Mouse (Mus musculus) midbrain, embryonic 16.5 days (tissue): Measurements from ENCODE around the gene 5730455P16Rik. TPM values are rescaled to one million over a fixed set of nuclear protein-coding genes. Genes with fewer than 3 reads are reported as not detected.
"Not testable (repeated sequence)": the region's sequence is repeated elsewhere in the genome, so short reads cannot be mapped to it uniquely, and the experiment has no call there.

Source experiments
- ATAC-seq: fragments of 200-750 bp; cut with Nextera tagmentation; 2 replicates; pipeline ENCODE4 v1.8.0; 2017; ENCODE audit warnings: moderate TSS enrichment
- H3K27ac ChIP-seq: fragments of 300-500 bp; sonication (generic); 2 replicates; pipeline ENCODE4 v1.5.1; 2014; ENCODE audit warnings: mild to moderate bottlenecking, low read length, mixed read lengths
- H3K27me3 ChIP-seq: fragments of 300-500 bp; sonication (generic); 2 replicates; pipeline ENCODE4 v1.6.1; 2014; ENCODE audit warnings: low read depth, low read length, mixed read lengths; ENCODE audit not compliant: control insufficient read depth, insufficient read depth
- H3K36me3 ChIP-seq: fragments of 300-500 bp; sonication (generic); 2 replicates; pipeline ENCODE4 v1.6.1; 2014; ENCODE audit warnings: mild to moderate bottlenecking, low read length, moderate library complexity, mixed read lengths; ENCODE audit not compliant: control insufficient read depth, insufficient read depth
- H3K4me1 ChIP-seq: fragments of 300-500 bp; sonication (generic); 2 replicates; pipeline ENCODE4 v1.6.1; 2014; ENCODE audit warnings: mild to moderate bottlenecking, low read length, mixed read lengths; ENCODE audit not compliant: control insufficient read depth, insufficient read depth
- H3K4me2 ChIP-seq: fragments of 300-500 bp; sonication (generic); 2 replicates; pipeline ENCODE4 v1.6.1; 2014; ENCODE audit warnings: mild to moderate bottlenecking, low read length, mixed read lengths
- H3K4me3 ChIP-seq: fragments of 300-500 bp; sonication (generic); 2 replicates; pipeline ENCODE4 v1.5.1; 2014; ENCODE audit warnings: low read depth, mild to moderate bottlenecking, low read length, moderate library complexity, mixed read lengths
- H3K9ac ChIP-seq: fragments of 300-500 bp; sonication (generic); 2 replicates; pipeline ENCODE4 v1.6.1; 2014; ENCODE audit warnings: low read depth, low read length, mixed read lengths
- H3K9me3 ChIP-seq: fragments of 300-500 bp; sonication (generic); replicated peaks from 2 replicates; pipeline ENCODE4 v1.6.1; 2014; ENCODE audit warnings: mild to moderate bottlenecking, low read length, mixed read lengths; ENCODE audit not compliant: control insufficient read depth, poor library complexity, severe bottlenecking
- WGBS: fragments of 180-500 bp; shearing (Covaris S2); extraction: QIAGEN DNeasy Blood & Tissue Kit; methylation state at CpG from one replicate; pipeline ENCODE4 v1.1.7; 2014; 5-methylcytosine and 5-hydroxymethylcytosine counted together
- polyA plus RNA-seq: library from polyadenylated mRNA; unstranded; fragments of >200 nt; fragmentation: Nextera tagmentation; extraction: Ambion mirVana; gene quantifications from 2 replicates; pipeline ENCODE4 v1.2.1, GENCODE M21; 2015

5730455P16Rik gene
- 38.1 and 39.4 TPM in 2 replicates for polyA plus RNA-seq

- 1% methylated on average over 29 of the region's 43 CpGs for WGBS
- peaks cover 13% of the 10 kb centered on the region for H3K4me1 ChIP-seq
- ATAC-seq: peak; percentile 83
Observed at GRCm38 (mm10) chr11:80377712-80378451, at the start of gene 5730455P16Rik. 5730455P16Rik (minus strand) TSS chr11:80378034.

GRCm38 (mm10) chr11:80426029-80426813, 48.4 kb upstream of the 5730455P16Rik start:
- H3K9ac ChIP-seq, ATAC-seq, H3K4me3 ChIP-seq, H3K9me3 ChIP-seq, H3K4me2 ChIP-seq, H3K27me3 ChIP-seq, H3K27ac ChIP-seq, H3K36me3 ChIP-seq: not testable (repeated sequence)
- WGBS: 87% methylated on average over 16 of the region's 16 CpGs
- H3K4me1 ChIP-seq: peaks cover 15% of the 10 kb centered on the region

More at GRCm38 (mm10) chr11:80377712-80378451, at the start of gene 5730455P16Rik:
- H3K27ac ChIP-seq: peak within 1 kb of the TSS; percentile 93
- peak within 1 kb of the TSS; percentile 71 for H3K4me2 ChIP-seq
- H3K27me3 ChIP-seq: no peaks in the 10 kb centered on the region
- H3K9ac ChIP-seq: peak within 1 kb of the TSS; percentile 100
- H3K36me3 ChIP-seq: 0 out of 2 replicates have a peak, but pooled peaks cover 10% of the 10 kb centered on the region
- H3K4me3 ChIP-seq: peak within 1 kb of the TSS; percentile 87
- H3K9me3 ChIP-seq: no peaks in the 10 kb centered on the region

DNA sequence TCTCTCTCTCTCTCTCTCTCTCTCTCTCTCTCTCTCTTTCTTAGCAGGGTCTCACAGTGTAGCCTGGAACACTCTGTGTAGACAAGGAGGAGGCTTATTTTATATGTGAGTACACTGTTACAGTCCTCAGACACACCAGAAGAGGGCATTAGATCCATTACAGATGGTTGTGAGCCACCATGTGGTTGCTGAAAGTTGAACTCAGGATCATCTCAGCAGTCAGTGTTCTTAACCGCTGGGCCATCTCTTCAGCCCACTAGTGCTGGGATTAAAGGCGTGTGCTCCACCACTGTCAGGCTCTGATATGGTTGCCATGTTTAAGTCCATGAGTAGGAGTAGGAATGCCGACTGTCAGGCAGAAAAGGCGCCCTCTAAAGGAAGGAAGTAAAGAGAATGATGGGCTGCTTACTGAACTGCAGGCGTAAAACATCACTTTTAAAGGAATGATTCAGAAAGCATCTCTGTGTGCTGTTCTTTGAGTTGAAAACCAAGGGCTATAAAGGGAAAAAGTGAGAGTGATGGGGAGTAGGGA, 47.5 kb upstream of the 5730455P16Rik start:
- ATAC-seq: no peak
- Histone ChIP-seq H3K27ac (no peak overlapping the region), H3K4me1 (peaks cover 13% of the 10 kb centered on the region), H3K9me3 (no peaks in the 10 kb centered on the region), H3K4me2 (no peak overlapping the region), H3K27me3 (no peaks in the 10 kb centered on the region), H3K9ac (no peak overlapping the region), H3K36me3 (no peaks in the 10 kb centered on the region), H3K4me3 (no peak overlapping the region)
- WGBS: 59% methylated on average over 5 of the region's 5 CpGs

DNA sequence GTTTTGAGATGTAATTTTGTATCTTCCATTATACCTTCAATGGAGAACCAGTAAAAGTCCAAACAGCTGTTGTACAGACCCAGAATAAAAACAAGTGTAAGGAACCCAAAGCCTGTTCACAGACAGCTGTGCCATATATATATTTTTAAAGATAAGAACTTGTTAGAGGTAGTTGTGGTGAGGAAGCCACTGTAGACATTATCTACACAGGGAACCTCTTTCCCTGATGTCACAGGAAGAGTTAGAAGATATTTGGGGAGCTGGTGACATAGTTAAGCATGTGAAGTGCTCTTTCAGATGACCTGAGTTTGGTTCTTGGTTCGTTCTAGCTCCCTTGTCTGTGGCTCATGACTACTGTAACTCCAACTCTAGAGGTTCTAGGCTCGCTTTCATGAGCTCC, 46.9 kb upstream of the 5730455P16Rik start:
- H3K4me3 ChIP-seq: no peak overlapping the region
- no peak overlapping the region for H3K9ac ChIP-seq
- ATAC-seq: no peak
- H3K4me1 ChIP-seq: peaks cover 9% of the 10 kb centered on the region
- no peak overlapping the region for H3K27ac ChIP-seq
- H3K9me3 ChIP-seq: no peaks in the 10 kb centered on the region
- H3K36me3 ChIP-seq: no peaks in the 10 kb centered on the region
- H3K27me3 ChIP-seq: no peaks in the 10 kb centered on the region
- no peak overlapping the region for H3K4me2 ChIP-seq
- WGBS: 80% methylated on average over 2 of the region's 2 CpGs

DNA sequence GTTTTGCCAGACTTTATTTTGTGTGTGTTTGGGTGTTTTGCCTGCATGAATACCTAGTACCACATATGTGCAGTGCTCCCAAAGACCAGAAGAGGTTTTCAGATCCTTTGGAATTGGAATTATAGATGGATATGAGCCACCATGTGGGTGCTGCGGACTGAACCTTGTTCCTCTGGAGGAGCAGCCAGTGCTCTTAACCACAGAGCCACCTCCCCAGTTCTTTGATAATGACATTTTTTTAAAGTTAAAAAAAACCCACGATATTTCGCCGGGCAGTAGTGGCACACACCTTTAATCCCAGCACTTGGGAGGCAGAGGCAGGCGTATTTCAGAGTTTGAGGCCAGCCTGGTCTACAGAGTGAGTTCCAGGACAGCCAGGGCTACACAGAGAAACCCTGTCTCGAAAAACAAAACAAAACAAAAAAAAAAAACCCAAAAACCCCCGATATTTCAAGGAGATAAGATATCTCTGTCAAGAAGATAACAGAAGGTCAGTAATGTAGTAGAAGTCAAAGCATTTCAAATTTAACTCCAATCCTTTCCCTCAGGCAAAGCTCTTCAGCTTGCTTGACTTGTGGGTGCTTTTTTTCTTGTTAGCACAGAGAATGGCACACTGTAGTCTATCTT, 43.7 kb upstream of the 5730455P16Rik start:
- Histone ChIP-seq H3K4me3 (no peak overlapping the region), H3K27ac (no peak overlapping the region), H3K4me2 (no peak overlapping the region), H3K4me1 (no peaks in the 10 kb centered on the region), H3K36me3 (peaks cover 7% of the 10 kb centered on the region), H3K9me3 (no peaks in the 10 kb centered on the region), H3K9ac (no peak overlapping the region), H3K27me3 (no peaks in the 10 kb centered on the region)
- no peak for ATAC-seq
- WGBS: 90% methylated on average over 7 of the region's 7 CpGs

DNA sequence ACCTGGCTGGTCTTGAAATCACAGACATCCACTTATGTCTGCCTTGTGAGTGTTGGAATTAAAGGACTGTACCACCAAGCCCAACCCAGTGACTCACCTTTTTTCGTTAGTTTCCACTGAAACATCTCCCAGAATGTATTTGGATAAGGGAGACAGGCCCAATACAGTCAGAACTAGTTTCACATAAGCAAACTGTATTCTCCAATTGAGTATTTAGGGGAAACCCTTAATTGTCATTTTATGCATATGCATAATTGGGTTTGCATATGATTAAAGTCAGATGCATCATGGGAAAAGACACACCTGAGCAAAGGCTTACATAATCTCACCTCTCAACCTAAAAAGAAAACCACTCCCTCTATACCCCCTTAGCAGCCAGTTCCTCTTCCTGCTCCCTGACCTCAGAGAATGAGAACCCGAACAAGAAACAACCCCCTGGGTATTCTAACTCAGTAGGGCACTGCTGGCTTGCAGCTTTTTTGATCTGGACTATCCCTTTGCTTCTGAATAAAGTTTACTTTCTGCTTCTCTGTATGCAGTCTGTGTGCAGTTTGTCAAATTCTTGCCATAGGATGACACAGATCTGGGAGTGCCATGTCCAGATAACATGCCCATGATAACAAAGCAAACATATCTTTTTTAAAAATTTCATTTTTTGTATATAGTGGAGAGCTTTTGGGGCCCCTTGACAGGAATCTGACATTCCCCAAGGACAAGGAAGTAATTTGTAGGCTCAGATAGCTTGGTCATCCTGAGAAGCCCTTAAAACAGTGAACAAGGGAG, 42.6 kb upstream of the 5730455P16Rik start:
- H3K9ac ChIP-seq: no peak overlapping the region
- H3K4me2 ChIP-seq: no peak overlapping the region
- 67% methylated on average over 2 of the region's 2 CpGs for WGBS
- ATAC-seq: no peak
- H3K4me1 ChIP-seq: no peaks in the 10 kb centered on the region
- H3K9me3 ChIP-seq: no peaks in the 10 kb centered on the region
- H3K27ac ChIP-seq: no peak overlapping the region
- H3K4me3 ChIP-seq: no peak overlapping the region
- H3K36me3 ChIP-seq: peaks cover 10% of the 10 kb centered on the region
- H3K27me3 ChIP-seq: no peaks in the 10 kb centered on the region

DNA sequence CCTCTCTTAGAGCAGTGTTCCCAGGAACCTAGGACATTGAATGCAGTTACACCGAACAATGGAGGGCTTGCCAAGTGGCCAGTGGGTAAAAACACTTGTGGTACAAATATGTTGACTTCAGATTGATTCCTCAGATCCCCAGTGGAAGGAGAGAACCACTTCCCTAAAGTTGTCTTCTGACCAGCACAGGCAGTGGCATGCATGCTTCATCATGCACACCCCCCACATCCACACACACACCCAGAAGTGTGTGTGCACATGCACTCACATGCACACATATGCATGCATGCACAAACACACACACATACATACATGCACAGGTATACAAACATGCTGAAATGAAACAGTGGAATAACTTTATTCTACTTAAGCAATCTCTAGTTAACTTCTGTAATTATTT, 41.9 kb upstream of the 5730455P16Rik start:
- Histone ChIP-seq H3K27me3 (no peaks in the 10 kb centered on the region), H3K4me1 (no peaks in the 10 kb centered on the region), H3K9me3 (no peaks in the 10 kb centered on the region), H3K36me3 (peaks cover 12% of the 10 kb centered on the region), H3K4me2 (no peak overlapping the region), H3K9ac (no peak overlapping the region), H3K27ac (no peak overlapping the region), H3K4me3 (no peak overlapping the region)
- 79% methylated on average over 1 of the region's 1 CpGs for WGBS
- no peak for ATAC-seq

GRCm38 (mm10) chr11:80417085-80417484, 39.3 kb upstream of the 5730455P16Rik start:
- Histone ChIP-seq H3K4me1 (no peaks in the 10 kb centered on the region), H3K9ac (no peak overlapping the region), H3K27ac (no peak overlapping the region), H3K36me3 (peaks cover 14% of the 10 kb centered on the region), H3K4me3 (no peak overlapping the region), H3K9me3 (no peaks in the 10 kb centered on the region), H3K4me2 (no peak overlapping the region), H3K27me3 (no peaks in the 10 kb centered on the region)
- 98% methylated on average over 5 of the region's 5 CpGs for WGBS
- ATAC-seq: no peak
